Mouse (Mus musculus) erythroid progenitor cell, adult 5-6 weeks (primary cell): ENCODE measurements around the gene Cnot9. TPM values are rescaled to one million over a fixed set of nuclear protein-coding genes. Genes with fewer than 3 reads are reported as not detected.

Experiments used
- total RNA-seq, 2 experiments: library from RNA; stranded (forward) in 1 of 2; stranded (reverse) in 1 of 2; fragments of 150-400 nt in 1 of 2; fragments of 186-747, 209-891 nt in 1 of 2; gene quantifications; 2 replicates each; pipeline versions ENCODE4 v1.2.3 to v1.2.4; 2015 to 2017; ENCODE audit warnings: low replicate concordance in 2 of 2

Cnot9 gene
- total RNA-seq, 2 experiments from 2014 or later: 28.5 to 43.3 TPM

Other genes starting within 250 kb of the Cnot9 start
- not detected in 2 replicates for gene Gpbar1, start 227.5 kb upstream of the Cnot9 start, total RNA-seq (2015; ENCODE audit: low replicate concordance)
- not detected in 2 replicates for gene Gpbar1, start 227.5 kb upstream of the Cnot9 start, total RNA-seq (2017; ENCODE audit: low replicate concordance)
- 12.6 and 14.3 TPM in 2 replicates for gene Aamp, start 221.3 kb upstream of the Cnot9 start, total RNA-seq (2015; ENCODE audit: low replicate concordance)
- gene Aamp, start 221.3 kb upstream of the Cnot9 start, total RNA-seq (2017; ENCODE audit: low replicate concordance): 17.1 and 26.6 TPM in 2 replicates
- 6.5 and 12.2 TPM in 2 replicates for gene Pnkd, start 221.1 kb upstream of the Cnot9 start, total RNA-seq (2015; ENCODE audit: low replicate concordance)
- 0.76 and 1.8 TPM in 2 replicates for gene Pnkd, start 221.1 kb upstream of the Cnot9 start, total RNA-seq (2017; ENCODE audit: low replicate concordance)
- gene Tmbim1, start 200.4 kb upstream of the Cnot9 start, total RNA-seq (2015; ENCODE audit: low replicate concordance): not detected in 2 replicates
- 0.45 and 0.90 TPM in 2 replicates for gene Tmbim1, start 200.4 kb upstream of the Cnot9 start, total RNA-seq (2017; ENCODE audit: low replicate concordance)
- not detected in 2 replicates for gene Catip, start 143.9 kb upstream of the Cnot9 start, total RNA-seq (2015; ENCODE audit: low replicate concordance)
- not detected in 2 replicates for gene Catip, start 143.9 kb upstream of the Cnot9 start, total RNA-seq (2017; ENCODE audit: low replicate concordance)
- 7.5 and 9.0 TPM in 2 replicates for gene Slc11a1, start 130.9 kb upstream of the Cnot9 start, total RNA-seq (2015; ENCODE audit: low replicate concordance)
- 12.5 and 19.4 TPM in 2 replicates for gene Slc11a1, start 130.9 kb upstream of the Cnot9 start, total RNA-seq (2017; ENCODE audit: low replicate concordance)
- gene Ctdsp1, start 114.5 kb upstream of the Cnot9 start, total RNA-seq (2015; ENCODE audit: low replicate concordance): 64.5 and 65.0 TPM in 2 replicates
- gene Ctdsp1, start 114.5 kb upstream of the Cnot9 start, total RNA-seq (2017; ENCODE audit: low replicate concordance): 18.5 and 26.8 TPM in 2 replicates
- gene Vil1, start 96.7 kb upstream of the Cnot9 start, total RNA-seq (2015; ENCODE audit: low replicate concordance): not detected in 2 replicates
- gene Vil1, start 96.7 kb upstream of the Cnot9 start, total RNA-seq (2017; ENCODE audit: low replicate concordance): 0.64 TPM in 1 of 2 replicates, not detected in the other
- not detected in 2 replicates for gene Plcd4, start 36.8 kb downstream of the Cnot9 start, total RNA-seq (2015; ENCODE audit: low replicate concordance)
- gene Plcd4, start 36.8 kb downstream of the Cnot9 start, total RNA-seq (2017; ENCODE audit: low replicate concordance): 0.39 TPM in 1 of 2 replicates, not detected in the other
- 15.5 and 30.2 TPM in 2 replicates for gene Usp37, start 38.2 kb downstream of the Cnot9 start, total RNA-seq (2015; ENCODE audit: low replicate concordance)
- 29.0 and 33.9 TPM in 2 replicates for gene Usp37, start 38.2 kb downstream of the Cnot9 start, total RNA-seq (2017; ENCODE audit: low replicate concordance)
- 19.3 and 20.5 TPM in 2 replicates for gene Zfp142, start 82.2 kb downstream of the Cnot9 start, total RNA-seq (2015; ENCODE audit: low replicate concordance)
- gene Zfp142, start 82.2 kb downstream of the Cnot9 start, total RNA-seq (2017; ENCODE audit: low replicate concordance): 15.4 and 19.9 TPM in 2 replicates
- gene Bcs1l, start 82.2 kb downstream of the Cnot9 start, total RNA-seq (2015; ENCODE audit: low replicate concordance): 2.9 and 7.2 TPM in 2 replicates
- gene Bcs1l, start 82.2 kb downstream of the Cnot9 start, total RNA-seq (2017; ENCODE audit: low replicate concordance): 9.0 and 18.5 TPM in 2 replicates
- gene Rnf25, start 95.3 kb downstream of the Cnot9 start, total RNA-seq (2015; ENCODE audit: low replicate concordance): 9.0 and 32.7 TPM in 2 replicates
- 8.5 and 17.9 TPM in 2 replicates for gene Rnf25, start 95.3 kb downstream of the Cnot9 start, total RNA-seq (2017; ENCODE audit: low replicate concordance)
- not detected in 2 replicates for gene Stk36, start 95.4 kb downstream of the Cnot9 start, total RNA-seq (2015; ENCODE audit: low replicate concordance)
- gene Stk36, start 95.4 kb downstream of the Cnot9 start, total RNA-seq (2017; ENCODE audit: low replicate concordance): not detected in 2 replicates
- gene Ttll4, start 155.7 kb downstream of the Cnot9 start, total RNA-seq (2015; ENCODE audit: low replicate concordance): 2.9 and 8.6 TPM in 2 replicates
- 6.3 and 7.7 TPM in 2 replicates for gene Ttll4, start 155.7 kb downstream of the Cnot9 start, total RNA-seq (2017; ENCODE audit: low replicate concordance)
- 5.4 and 15.5 TPM in 2 replicates for gene Cyp27a1, start 207.5 kb downstream of the Cnot9 start, total RNA-seq (2015; ENCODE audit: low replicate concordance)
- 0.98 and 3.6 TPM in 2 replicates for gene Cyp27a1, start 207.5 kb downstream of the Cnot9 start, total RNA-seq (2017; ENCODE audit: low replicate concordance)
- not detected in 2 replicates for gene Prkag3, start 243.2 kb downstream of the Cnot9 start, total RNA-seq (2015; ENCODE audit: low replicate concordance)
- gene Prkag3, start 243.2 kb downstream of the Cnot9 start, total RNA-seq (2017; ENCODE audit: low replicate concordance): not detected in 2 replicates